Mouse (Mus musculus): ENCODE measurements around the gene Nit1.

GRCm38 (mm10) chr1:171288328-171288727 is 57.1 kb downstream of the Nit1 start:
- no peak for TF ChIP-seq CTCF (IDR thresholded peaks at IDR 0.05; ENCODE audit: low read depth, low read length)
- TF ChIP-seq POLR2A (IDR thresholded peaks at IDR 0.05; ENCODE audit: borderline replicate concordance, low read depth, low read length): no peak
